7 mouse cellular contexts compared by ENCODE assay signal in the genomic region with DNA sequence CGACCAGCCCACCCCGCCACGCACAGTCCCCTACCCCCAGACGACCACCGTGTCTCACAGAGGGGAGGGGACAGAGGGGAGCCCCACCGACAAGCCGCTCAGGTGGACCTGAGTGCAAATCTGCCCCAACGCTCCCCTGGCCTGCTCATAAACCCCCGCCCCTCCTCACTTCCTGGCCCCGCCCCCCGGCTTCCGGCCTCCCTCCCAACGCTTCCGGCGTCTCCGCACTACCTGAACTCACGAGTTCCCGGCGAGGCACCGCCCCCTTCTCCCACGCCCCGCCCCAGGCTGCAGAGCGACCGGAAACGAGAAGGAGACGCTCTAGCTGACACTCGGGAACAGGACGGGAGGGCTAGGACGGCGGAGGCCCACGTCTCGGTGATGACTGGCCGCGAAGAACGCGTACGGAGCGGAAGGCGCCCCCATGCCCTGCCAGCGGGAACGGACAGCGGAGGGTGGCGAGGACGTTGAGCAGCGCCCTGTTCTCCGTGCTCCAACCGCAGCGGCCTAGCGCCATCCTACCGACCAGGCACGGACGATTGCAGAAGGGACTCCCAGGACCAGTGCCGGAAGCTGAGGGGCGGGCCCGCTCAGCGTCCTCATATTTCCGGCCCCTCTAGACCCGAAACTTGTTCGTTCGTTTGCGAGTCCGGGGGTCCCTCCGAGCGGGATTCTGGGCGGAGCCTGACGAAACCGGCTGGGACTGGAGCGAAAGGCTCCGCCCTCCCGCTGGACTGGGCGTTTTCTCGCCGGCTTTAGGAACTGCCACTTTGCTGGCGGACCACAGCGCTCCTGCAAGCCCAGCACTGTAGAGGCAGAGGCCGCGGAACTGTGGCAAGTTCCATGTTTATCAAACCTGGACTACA. TPM values are rescaled to one million over a fixed set of nuclear protein-coding genes. Genes with fewer than 3 reads are reported as not detected.
DNase-seq lines count a peak whose midpoint lies in the region; ATAC-seq lines count a peak whose summit lies in the region.

A gene (minus strand): TSS at position 554 of the 866 bp plus-strand sequence.

- no peaks in the 10 kb centered on the region for H3K27me3 ChIP-seq in intestine, embryonic 15.5 days (replicated peaks)
- no peaks in the 10 kb centered on the region for H3K27me3 ChIP-seq in midbrain, embryonic 10.5 days (ENCODE audit: low read depth, poor library complexity, severe bottlenecking)

- H3K27ac ChIP-seq in intestine, embryonic 15.5 days: peak within 1 kb of the TSS; percentile 99
- H3K27ac ChIP-seq in midbrain, embryonic 10.5 days (replicated peaks): peak within 1 kb of the TSS; percentile 97

- ATAC-seq in intestine, embryonic 15.5 days: peak; percentile 97

- H3K4me3 ChIP-seq in intestine, embryonic 15.5 days (replicated peaks): peak within 1 kb of the TSS; percentile 69
- H3K4me3 ChIP-seq in midbrain, embryonic 10.5 days: peak within 1 kb of the TSS; percentile 93

- peaks cover 6% of the 10 kb centered on the region; the same call in 1 of the 2 replicates for H3K36me3 ChIP-seq in intestine, embryonic 15.5 days
- peaks cover 34% of the 10 kb centered on the region for H3K36me3 ChIP-seq in midbrain, embryonic 10.5 days

- H3K9me3 ChIP-seq in intestine, embryonic 15.5 days: no peaks in the 10 kb centered on the region
- H3K9me3 ChIP-seq in midbrain, embryonic 10.5 days (replicated peaks): no peaks in the 10 kb centered on the region

- peak within 1 kb of the TSS; percentile 95 for H3K9ac ChIP-seq in intestine, embryonic 15.5 days

- peak; percentile 99 for DNase-seq in adrenal gland, adult 2 months
- DNase-seq in embryo, embryonic 11.5 days (ENCODE audit: low read depth, low spot score): peak; percentile 98
- peak; percentile 99 for DNase-seq in gastrocnemius, postnatal 36 days
- peak; percentile 99 for DNase-seq in left cerebral cortex, postnatal 25 days (ENCODE audit: low spot score in 2 of 2)
- peak; percentile 99 for DNase-seq in midbrain, embryonic 10.5 days (ENCODE audit: low spot score)
- peak; percentile 98 for DNase-seq in right cerebral cortex, postnatal 4 days

- WGBS in intestine, embryonic 15.5 days: under 1% methylated on average over 75 of the region's 77 CpGs
- WGBS in midbrain, embryonic 10.5 days: under 1% methylated on average over 77 of the region's 77 CpGs

- peaks cover 19% of the 10 kb centered on the region for H3K4me1 ChIP-seq in intestine, embryonic 15.5 days (replicated peaks)
- peaks cover 18% of the 10 kb centered on the region for H3K4me1 ChIP-seq in midbrain, embryonic 10.5 days

- peak within 1 kb of the TSS; percentile 74 for H3K4me2 ChIP-seq in intestine, embryonic 15.5 days (replicated peaks)

- intact Hi-C loops in gastrocnemius, postnatal 36 days (cut with DNase I): loop anchor here (2.0 kb wide), 1 partner anchor 16 kb away; a partner anchor contains a TSS
- intact Hi-C loops in left cerebral cortex, postnatal 25 days (cut with DNase I): loop anchor here (1.0 to 5.0 kb wide), 3 partner anchors 17 to 385 kb away; a partner anchor contains a TSS

RNA-seq across cellular contexts. Expression of the gene that starts here (rescaled TPM):
- 10 to 100 TPM; 38.6 to 45.0 TPM for total RNA-seq in adrenal gland, adult 2 months (2021)
- 36.5 and 38.6 TPM in 2 replicates for polyA plus RNA-seq in adrenal gland, adult 2 months (2012; rRNA removed)
- 10 to 100 TPM; 17.2 to 22.6 TPM for total RNA-seq in gastrocnemius, postnatal 36 days (2021)
- polyA plus RNA-seq in intestine, embryonic 15.5 days (2015; fragmentation: Nextera tagmentation; extraction: Ambion mirVana): 4.1 and 6.4 TPM in 2 replicates
- total RNA-seq in left cerebral cortex, postnatal 25 days (2021): 10 to 100 TPM; 62.6 to 67.1 TPM
- 4.7 and 5.3 TPM in 2 replicates for polyA plus RNA-seq in midbrain, embryonic 10.5 days (2016; fragmentation: Nextera tagmentation; extraction: Ambion mirVana)

Comparison
In these comparisons a context has a peak if more than half of its experiments do, and no peak if none do; other contexts are left out.
1. Peak in every context shown above with its lines: DNase-seq, ATAC-seq, H3K4me3 ChIP-seq and H3K27ac ChIP-seq.